Mouse (Mus musculus): ENCODE measurements around the gene Gpc3. TPM values are rescaled to one million over a fixed set of nuclear protein-coding genes. Genes with fewer than 3 reads are reported as not detected.
"Not testable (repeated sequence)": the region's sequence is repeated elsewhere in the genome, so short reads cannot be mapped to it uniquely, and the experiment has no call there.

Gene Gpc3
- polyA plus RNA-seq, 1 experiment, result 36.7 TPM

DNA sequence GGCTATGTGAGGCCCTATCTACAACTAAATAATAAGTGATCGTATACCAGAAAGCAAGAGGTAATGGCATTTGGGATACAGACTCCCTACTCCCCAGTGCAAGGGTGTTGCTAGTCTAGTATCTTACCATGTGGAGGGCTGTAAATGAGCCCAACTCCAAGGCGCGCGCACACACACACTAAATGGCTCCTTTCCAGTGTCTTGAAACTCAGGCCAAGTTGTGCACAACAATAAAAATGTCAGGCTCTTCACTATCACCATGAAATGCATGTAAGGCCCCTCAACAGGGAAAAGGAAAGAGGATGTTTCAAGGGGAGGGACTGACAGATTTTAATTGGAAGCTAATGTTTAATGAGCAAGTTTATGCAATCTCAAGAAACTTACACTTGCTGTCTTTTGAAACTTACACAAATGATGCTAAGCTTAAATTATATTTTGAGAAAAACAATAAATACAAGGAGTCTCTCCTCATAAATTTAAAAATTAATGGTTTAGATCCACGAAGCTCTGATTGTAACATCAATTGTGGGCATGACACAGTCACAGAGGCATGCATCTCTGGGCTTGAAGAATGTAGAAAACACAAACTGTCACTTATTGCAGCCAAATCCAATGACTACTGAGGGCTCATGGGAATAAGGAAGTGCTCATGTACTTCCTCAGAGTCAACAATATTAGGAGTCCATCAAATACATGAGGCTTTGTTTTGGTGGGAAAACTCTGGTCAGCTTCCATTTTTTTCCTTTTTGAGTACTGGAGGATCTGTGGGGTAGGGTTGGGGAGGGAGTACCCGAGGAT, 332.4 kb downstream of the Gpc3 start:
- DNase-seq (ENCODE audit: low read depth), result no peak

DNA sequence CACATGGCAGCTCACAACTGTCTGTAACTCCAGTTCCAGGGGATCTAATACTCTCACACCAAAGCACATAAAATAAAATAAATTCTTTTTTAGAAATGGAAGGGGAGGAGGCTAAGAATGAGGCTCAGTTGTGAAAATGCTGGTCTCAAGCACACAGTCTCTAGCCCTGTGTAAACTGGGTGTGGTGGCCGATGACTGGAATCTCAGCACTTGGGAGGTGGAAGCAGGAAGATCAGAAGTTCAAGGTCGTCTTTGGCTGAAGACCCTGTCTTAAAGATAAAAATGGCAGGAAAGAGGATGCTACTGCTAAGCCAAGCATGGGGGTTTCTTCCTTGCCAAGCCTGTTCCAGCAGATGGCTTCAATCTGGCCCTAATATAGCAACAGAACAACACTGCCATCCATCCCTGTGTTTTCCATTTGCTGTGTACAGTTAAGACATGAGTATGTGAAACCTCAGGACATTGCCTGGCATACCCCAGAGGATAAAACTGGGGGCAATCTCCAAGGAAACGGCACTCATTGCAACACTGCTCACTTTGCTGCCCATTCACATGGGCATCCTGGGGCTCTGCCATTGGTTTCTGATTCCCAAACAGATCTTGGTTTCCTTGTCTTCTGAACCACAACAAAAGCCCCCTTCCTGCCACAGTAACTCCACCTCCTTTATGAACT, 334.9 kb downstream of the Gpc3 start:
- DNase-seq (ENCODE audit: low read depth), result no peak

DNA sequence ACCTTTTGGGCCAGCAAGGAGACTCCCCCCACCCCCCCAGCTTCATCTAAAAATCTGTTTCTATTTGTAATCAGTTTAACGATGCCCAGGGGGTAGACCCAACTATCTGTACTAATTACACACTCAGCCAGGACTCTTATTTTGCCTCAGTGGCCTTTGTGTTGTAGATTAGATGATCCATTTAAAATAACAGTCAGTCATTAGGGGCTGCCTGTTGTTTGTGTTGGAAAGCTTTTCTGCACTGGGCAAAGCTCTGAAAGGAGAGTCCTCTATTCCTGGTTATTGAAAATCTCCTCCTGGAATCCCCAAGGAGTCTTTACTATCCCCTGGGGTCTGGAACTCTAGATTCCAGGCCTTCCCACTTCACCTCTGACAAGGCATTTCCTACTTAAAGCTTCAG, 336.2 kb downstream of the Gpc3 start:
- DNase-seq (ENCODE audit: low read depth), result no peak

DNA sequence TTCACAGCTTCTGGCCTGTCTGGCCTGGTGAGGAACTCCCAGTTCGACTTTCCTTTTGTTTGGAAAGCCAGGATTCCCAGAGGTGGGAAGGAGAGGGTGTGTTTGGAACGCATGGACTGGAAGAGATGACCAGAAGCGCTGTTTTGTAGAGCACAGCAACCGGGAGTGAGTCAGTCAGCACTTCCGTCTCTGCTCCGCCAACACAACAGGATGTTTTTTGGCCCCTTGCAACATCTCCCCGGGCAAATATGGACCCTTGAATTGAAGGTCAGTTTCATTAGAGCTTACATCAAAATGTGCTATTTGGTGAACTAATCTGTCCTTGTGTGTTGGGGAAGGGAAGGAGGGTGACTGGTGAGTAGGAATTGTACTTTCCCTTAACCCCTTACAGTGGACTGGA, 340.7 kb downstream of the Gpc3 start:
- no peak for DNase-seq (ENCODE audit: low read depth)

DNA sequence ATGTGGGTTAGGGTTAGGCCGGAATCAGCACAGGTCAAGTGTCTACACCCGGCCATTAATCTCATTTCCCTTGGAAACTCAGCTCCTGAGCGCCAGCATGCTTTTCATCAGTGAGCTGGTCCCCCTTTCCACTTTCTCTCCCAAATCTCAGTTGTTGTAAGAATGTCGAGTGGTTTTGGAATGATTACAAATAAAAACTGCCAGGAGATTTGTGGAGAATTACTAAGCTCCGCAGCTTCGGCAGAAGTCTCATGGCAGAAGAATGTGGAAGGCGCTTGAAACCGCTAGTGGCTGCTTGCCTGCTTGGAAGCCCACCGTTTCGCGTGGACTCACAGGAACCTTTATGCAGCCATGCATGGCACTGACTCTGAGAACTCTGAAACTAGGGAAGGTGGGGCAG, 351.8 kb downstream of the Gpc3 start:
- no peak for DNase-seq (ENCODE audit: low read depth)

DNA sequence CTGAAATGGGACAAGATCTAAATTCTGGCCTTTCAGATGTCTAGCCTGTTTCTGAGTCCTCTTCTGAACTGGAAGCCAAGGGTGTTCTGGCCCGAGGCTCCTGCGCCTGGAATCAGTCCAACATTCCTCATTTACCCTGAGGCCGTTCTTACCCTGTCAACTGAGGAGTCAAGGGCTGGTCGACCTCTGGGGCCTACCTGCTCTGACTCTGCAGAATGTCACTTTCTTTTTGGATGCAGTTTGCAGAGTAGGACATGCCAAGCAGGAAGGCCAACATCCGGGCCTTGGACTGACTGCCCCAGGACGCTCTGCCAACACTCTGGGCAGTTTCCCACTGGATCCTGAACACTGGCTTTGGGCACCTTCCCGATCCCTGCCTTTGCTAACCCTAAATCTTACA, 352.2 kb downstream of the Gpc3 start:
- no peak for DNase-seq (ENCODE audit: low read depth)

DNA sequence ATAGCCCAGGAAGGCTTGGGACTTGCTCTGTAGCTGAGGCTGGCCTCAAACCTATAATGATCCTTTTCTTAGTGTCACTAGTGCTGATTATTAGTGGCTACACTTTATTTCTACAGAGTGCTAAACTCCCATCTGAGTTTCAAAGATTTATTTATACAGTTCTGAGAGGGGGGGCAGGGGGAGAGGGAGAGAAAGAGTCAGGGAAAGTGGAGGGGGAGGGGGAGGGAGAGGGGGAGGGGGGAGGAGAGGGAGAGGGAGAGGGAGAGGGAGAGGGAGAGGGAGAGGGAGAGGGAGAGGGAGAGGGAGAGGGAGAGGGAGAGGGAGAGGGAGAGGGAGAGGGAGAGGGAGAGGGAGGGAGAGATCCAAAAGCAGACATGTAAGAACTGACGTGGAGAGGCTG, 354.0 kb downstream of the Gpc3 start:
- not testable (repeated sequence) for DNase-seq (ENCODE audit: low read depth)

DNA sequence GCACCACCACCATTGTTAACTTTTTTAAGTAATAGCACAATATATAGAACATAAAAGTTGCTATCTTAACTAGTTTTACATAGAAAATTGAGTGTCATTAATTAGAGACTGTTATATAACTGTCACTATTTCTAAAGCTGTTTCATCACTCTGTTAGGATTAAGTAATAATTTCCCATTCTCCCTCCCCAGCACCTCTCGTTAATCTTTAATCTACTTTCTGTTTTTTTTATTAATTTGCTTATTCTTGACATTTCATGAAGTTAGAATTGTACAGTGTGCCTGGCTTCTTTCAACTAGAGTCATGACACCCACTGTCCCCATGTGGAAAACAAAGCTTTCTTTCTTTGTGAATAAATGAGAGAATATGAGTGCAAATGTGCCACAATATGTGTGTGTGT, 359.2 kb downstream of the Gpc3 start:
- no peak for DNase-seq (ENCODE audit: low read depth)

DNA sequence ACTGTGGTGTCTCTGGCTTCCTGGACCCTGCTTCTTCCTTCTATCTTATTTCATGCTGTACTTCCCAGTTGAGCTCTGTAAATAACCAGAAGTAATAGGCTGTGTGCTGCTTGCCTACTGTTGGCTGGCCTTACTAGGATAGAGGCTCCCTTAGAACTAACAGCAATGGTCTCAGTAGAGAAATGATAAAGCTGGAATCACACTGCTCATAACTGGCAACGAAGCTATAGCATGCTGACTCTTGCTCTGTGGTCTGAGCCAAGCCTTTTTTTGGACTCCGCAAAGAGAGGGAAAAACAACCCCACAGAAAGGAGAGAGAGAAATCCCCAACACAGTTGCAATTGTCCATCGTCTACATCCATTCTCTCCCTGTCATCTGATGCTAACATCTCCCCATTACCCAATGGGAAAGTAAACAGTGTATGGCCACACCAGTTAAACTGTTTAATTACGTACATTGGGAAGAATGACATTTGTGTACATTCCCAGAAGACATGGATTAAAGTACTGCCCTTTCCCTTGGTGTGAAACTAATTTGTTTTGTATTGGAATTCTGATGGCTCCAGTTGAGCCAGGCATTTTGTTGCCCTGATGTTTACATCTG, 368.0 kb downstream of the Gpc3 start:
- no peak for DNase-seq (ENCODE audit: low read depth)

DNA sequence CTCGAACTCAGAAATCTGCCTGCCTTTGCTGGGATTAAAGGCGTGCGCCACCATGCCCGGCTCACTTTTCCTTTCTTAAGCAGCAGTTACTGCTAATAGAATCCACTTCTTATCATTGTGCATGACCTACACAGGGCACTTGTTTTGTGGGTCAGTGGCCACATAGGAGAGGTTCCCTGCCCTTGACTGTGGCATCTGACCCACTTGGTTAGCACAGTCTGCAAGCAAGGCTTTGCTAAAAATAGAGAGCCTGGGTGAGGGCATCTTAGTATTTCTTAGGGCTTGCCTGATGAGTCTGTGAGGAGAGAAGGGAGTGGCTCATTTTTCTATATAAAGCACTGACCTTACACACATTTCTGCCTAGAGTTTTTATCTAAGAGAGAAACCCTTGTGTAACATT, 376.3 kb downstream of the Gpc3 start:
- no peak for DNase-seq (ENCODE audit: low read depth)

DNA sequence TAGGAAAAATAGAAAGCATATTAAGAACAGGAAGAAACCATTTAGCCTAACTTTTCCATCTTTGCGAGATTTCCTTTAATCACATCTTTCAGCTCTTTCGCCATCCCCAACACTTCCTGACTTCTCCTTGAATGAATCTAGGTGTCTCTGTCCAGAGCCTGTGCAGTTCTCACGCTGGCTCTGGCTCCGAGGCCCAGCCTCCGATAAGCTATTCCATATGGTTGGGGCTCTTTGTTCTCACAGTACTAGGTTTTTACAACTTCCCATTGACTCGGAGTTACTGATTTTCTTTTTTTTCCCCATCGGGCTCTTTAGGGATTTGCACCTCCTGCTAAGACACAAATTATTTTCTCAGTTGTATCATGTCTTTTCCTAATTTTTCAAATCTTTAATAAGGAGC, 381.8 kb downstream of the Gpc3 start:
- DNase-seq (ENCODE audit: low read depth), result no peak

DNA sequence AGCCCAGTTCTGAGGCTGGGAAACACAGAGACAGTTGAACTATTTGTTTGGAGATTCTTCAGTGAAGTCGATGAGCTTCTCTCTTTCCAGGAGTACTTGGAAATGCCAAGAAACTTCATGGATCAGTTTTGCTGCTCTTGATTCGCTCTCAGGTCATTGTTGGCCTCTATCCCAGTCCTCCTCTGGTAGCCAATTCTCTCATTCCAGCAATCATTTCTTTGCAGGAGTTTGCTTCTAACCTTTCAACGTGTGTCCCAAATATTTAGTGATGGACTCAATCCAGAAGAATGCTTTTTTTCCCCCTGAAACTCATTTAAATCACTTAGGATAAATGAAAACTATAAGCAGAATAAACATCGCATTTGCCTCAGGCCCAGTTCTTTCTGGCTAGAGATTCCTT, 383.0 kb downstream of the Gpc3 start:
- DNase-seq (ENCODE audit: low read depth), result no peak

Other genes starting within 250 kb of the Gpc3 start
- 0.12 and 0.34 TPM in 2 replicates for gene Ccdc160, start 177.2 kb upstream of the Gpc3 start, polyA plus RNA-seq (2012; rRNA removed)

Measured in gonadal fat pad, adult 2 months (tissue).